Mouse (Mus musculus) midbrain, embryonic 14.5 days (tissue): ENCODE measurements around the gene Acvr2b. TPM values are rescaled to one million over a fixed set of nuclear protein-coding genes. Genes with fewer than 3 reads are reported as not detected.

Source experiments
- ATAC-seq: fragments of 200-750 bp; cut with Nextera tagmentation; 2 replicates; pipeline ENCODE4 v1.8.0; 2017; ENCODE audit warnings: moderate number of reproducible peaks, moderate library complexity; ENCODE audit not compliant: low FRiP score, low TSS enrichment
- DNase-seq: peaks from one replicate; pipeline ENCODE4 v3.0.0-alpha.2; 2015
- H3K27ac ChIP-seq: fragments of 300-500 bp; sonication (generic); replicated peaks from 2 replicates; pipeline ENCODE4 v1.5.1; 2014; ENCODE audit warnings: mild to moderate bottlenecking, low read depth, low read length, moderate library complexity
- H3K27me3 ChIP-seq: fragments of 300-500 bp; sonication (generic); 2 replicates; pipeline ENCODE4 v1.6.1; 2014; ENCODE audit warnings: low read length, control low read depth, mixed read lengths; ENCODE audit not compliant: control insufficient read depth, insufficient read depth
- H3K36me3 ChIP-seq: fragments of 300-500 bp; sonication (generic); 2 replicates; pipeline ENCODE4 v1.6.1; 2014; ENCODE audit warnings: low read length, control low read depth; ENCODE audit not compliant: control insufficient read depth, insufficient read depth
- H3K4me1 ChIP-seq: fragments of 300-500 bp; sonication (generic); 2 replicates; pipeline ENCODE4 v1.6.1; 2014; ENCODE audit warnings: mild to moderate bottlenecking, antibody characterized with exemption, low read length, control low read depth; ENCODE audit not compliant: control insufficient read depth, insufficient read depth
- H3K4me2 ChIP-seq: fragments of 300-500 bp; sonication (generic); 2 replicates; pipeline ENCODE4 v1.6.1; 2014; ENCODE audit warnings: mild to moderate bottlenecking, low read length, moderate library complexity
- H3K4me3 ChIP-seq: fragments of 300-500 bp; sonication (generic); replicated peaks from 2 replicates; pipeline ENCODE4 v1.5.1; 2014; ENCODE audit warnings: low read depth, low read length
- H3K9ac ChIP-seq: fragments of 300-500 bp; sonication (generic); replicated peaks from 2 replicates; pipeline ENCODE4 v1.6.1; 2014; ENCODE audit warnings: mild to moderate bottlenecking, low read length, moderate library complexity
- H3K9me3 ChIP-seq: fragments of 300-500 bp; sonication (generic); 2 replicates; pipeline ENCODE4 v1.6.1; 2016; ENCODE audit warnings: low read length, control low read depth, mixed read lengths; ENCODE audit not compliant: control insufficient read depth
- WGBS: fragments of 180-500 bp; shearing (Covaris S2); extraction: QIAGEN DNeasy Blood & Tissue Kit; methylation state at CpG from one replicate; pipeline ENCODE4 v1.1.7; 2014; 5-methylcytosine and 5-hydroxymethylcytosine counted together
- polyA plus RNA-seq: library from polyadenylated mRNA; unstranded; fragments of >200 nt; fragmentation: Nextera tagmentation; extraction: Ambion mirVana; gene quantifications from 2 replicates; pipeline ENCODE4 v1.2.1, GENCODE M21; 2014

The Acvr2b gene
- 69.3 and 69.9 TPM in 2 replicates for polyA plus RNA-seq

- H3K4me1 ChIP-seq: peaks cover 35% of the 10 kb centered on the region
Measured at GRCm38 (mm10) chr9:119401801-119402214, at the start of gene Acvr2b. Acvr2b (plus strand) TSS chr9:119402118.

GRCm38 (mm10) chr9:119353926-119354325 is 48.0 kb upstream of the Acvr2b start:
- no peak overlapping the region for H3K9ac ChIP-seq
- 84% methylated on average over 6 of the region's 6 CpGs for WGBS
- no peaks in the 10 kb centered on the region for H3K9me3 ChIP-seq
- H3K27ac ChIP-seq: no peak overlapping the region
- DNase-seq (no peak), ATAC-seq (no peak)
- H3K27me3 ChIP-seq: no peaks in the 10 kb centered on the region
- H3K4me3 ChIP-seq: no peak overlapping the region
- H3K4me1 ChIP-seq: no peaks in the 10 kb centered on the region
- H3K36me3 ChIP-seq: peaks cover 19% of the 10 kb centered on the region
- no peak overlapping the region for H3K4me2 ChIP-seq

More at GRCm38 (mm10) chr9:119401801-119402214, at the start of gene Acvr2b:
- H3K27ac ChIP-seq: peak within 1 kb of the TSS; percentile 99
- no peaks in the 10 kb centered on the region for H3K27me3 ChIP-seq
- H3K9me3 ChIP-seq: no peaks in the 10 kb centered on the region
- ATAC-seq (peak; percentile 92), DNase-seq (peak; percentile 99)
- peak within 1 kb of the TSS; percentile 98 for H3K4me3 ChIP-seq
- WGBS: 2% methylated on average over 24 of the region's 32 CpGs
- 0 out of 2 replicates have a peak, but pooled peaks cover 3% of the 10 kb centered on the region for H3K36me3 ChIP-seq
- peak within 1 kb of the TSS; percentile 100 for H3K9ac ChIP-seq
- peak within 1 kb of the TSS; percentile 87 for H3K4me2 ChIP-seq

- no peak for DNase-seq
- peaks cover 8% of the 10 kb centered on the region for H3K36me3 ChIP-seq
- ATAC-seq: no peak
- H3K27me3 ChIP-seq: no peaks in the 10 kb centered on the region
- no peaks in the 10 kb centered on the region for H3K9me3 ChIP-seq
- no peak overlapping the region for H3K4me3 ChIP-seq
- H3K4me1 ChIP-seq: no peaks in the 10 kb centered on the region
- no peak overlapping the region for H3K9ac ChIP-seq
- no peak overlapping the region for H3K27ac ChIP-seq
- WGBS: 87% methylated on average over 6 of the region's 6 CpGs
- no peak overlapping the region for H3K4me2 ChIP-seq
Measured at GRCm38 (mm10) chr9:119355943-119356342, 46.0 kb upstream of the Acvr2b start.

DNA sequence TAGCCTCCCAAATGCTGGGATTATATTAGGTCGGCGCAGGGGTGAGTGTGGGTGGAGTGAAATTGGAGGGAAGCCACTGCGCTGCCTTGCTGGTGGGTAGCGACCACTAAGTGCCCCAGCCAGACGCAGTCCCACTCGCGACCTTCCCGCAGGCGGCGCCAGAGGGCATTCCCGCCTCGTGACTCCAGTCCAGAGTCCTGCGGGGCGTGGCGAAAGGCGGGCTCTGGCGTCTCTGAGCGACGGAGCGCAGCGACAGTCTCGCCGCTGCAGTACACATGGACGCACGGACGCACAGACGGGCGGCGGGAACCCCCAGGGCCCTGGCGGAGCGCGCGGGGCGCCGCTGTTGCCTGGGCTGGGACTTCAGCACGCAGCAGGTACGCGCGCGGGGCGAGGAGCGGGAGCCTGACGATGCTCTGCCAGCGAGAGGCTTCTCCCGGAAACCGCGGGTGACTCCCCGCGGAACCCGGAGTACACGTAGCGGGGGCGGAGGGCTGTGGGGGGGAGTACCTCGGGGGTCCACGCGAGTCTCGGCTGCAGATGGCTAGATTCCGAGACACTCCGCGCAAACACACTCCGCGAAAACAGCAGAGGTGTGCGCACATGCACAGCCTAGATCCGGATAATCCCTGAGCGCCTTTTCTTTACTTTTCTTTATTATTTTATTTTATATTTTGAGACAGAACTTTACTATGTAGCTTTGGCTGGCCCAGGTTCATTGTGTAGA is 44.4 kb upstream of the Acvr2b start, which contains the start of gene Xylb:
Xylb (plus strand) TSS at position 51 of the 727 bp plus-strand sequence.
- no peaks in the 10 kb centered on the region for H3K36me3 ChIP-seq
- no peaks in the 10 kb centered on the region for H3K27me3 ChIP-seq
- H3K4me2 ChIP-seq: peak within 1 kb of the TSS; percentile 88
- peak within 1 kb of the TSS; percentile 59 for H3K9ac ChIP-seq
- H3K4me3 ChIP-seq: peak within 1 kb of the TSS; percentile 56
- no peaks in the 10 kb centered on the region for H3K9me3 ChIP-seq
- H3K27ac ChIP-seq: no peak within 1 kb of the TSS
- H3K4me1 ChIP-seq: no peaks in the 10 kb centered on the region
- ATAC-seq (peak; percentile 78), DNase-seq (peak; percentile 92)
- WGBS: 4% methylated on average over 65 of the region's 65 CpGs

DNA sequence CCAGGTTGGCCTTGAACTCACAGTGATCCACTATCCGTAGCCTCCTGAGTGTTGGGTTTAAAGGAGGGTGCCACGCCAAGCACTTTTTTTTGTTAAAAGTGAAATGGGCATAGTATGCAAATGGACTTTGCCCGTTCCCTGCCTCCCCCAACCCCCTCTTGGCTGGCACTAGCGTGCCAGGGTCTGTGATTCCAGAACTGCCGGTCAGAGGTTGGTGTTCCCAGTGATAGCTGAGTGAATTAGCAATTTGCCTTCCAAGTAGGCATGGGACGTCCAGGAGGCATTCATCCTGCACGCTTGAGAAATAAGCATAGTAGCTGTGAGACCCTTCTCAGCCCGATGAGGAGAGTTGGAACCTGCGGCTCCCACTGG is 43.9 kb upstream of the Acvr2b start:
- Histone ChIP-seq H3K9ac (peak overlapping the region; percentile 59; the same call in 1 of the 2 replicates), H3K27me3 (no peaks in the 10 kb centered on the region), H3K4me1 (no peaks in the 10 kb centered on the region), H3K4me2 (peak overlapping the region; percentile 88), H3K36me3 (no peaks in the 10 kb centered on the region), H3K27ac (no peak overlapping the region), H3K4me3 (peak overlapping the region; percentile 56), H3K9me3 (no peaks in the 10 kb centered on the region)
- DNase-seq: peak; percentile 11
- ATAC-seq: no peak; the same call in 1 of the 2 replicates
- WGBS: 36% methylated on average over 9 of the region's 9 CpGs

DNA sequence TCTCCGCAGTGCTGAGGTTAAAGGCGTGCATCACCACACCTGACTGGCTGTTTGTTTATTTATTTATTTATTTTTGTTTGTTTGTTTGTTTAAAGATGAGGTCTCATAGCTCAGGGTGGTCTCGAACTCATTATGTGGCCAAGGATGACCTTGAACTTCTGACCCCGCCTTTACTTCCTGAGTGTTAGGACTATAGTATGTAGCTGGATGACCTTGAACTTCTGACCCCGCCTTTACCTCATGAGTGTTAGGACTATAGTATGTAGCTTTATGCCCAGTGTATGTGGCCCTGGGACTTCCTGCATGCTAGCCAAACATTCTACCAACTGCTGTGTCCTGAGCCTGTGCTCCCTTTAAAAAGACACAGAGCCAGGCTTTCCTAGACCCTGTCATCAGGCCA is 40.5 kb upstream of the Acvr2b start:
- Histone ChIP-seq H3K4me3 (no peak overlapping the region), H3K9me3 (no peaks in the 10 kb centered on the region), H3K4me1 (no peaks in the 10 kb centered on the region), H3K36me3 (no peaks in the 10 kb centered on the region), H3K9ac (no peak overlapping the region), H3K4me2 (no peak overlapping the region), H3K27ac (no peak overlapping the region), H3K27me3 (no peaks in the 10 kb centered on the region)
- 96% methylated on average over 5 of the region's 5 CpGs for WGBS
- ATAC-seq (no peak), DNase-seq (no peak)

GRCm38 (mm10) chr9:119363229-119363628 is 38.7 kb upstream of the Acvr2b start:
- DNase-seq: no peak
- no peak overlapping the region for H3K9ac ChIP-seq
- H3K27me3 ChIP-seq: no peaks in the 10 kb centered on the region
- H3K27ac ChIP-seq: no peak overlapping the region
- H3K9me3 ChIP-seq: no peaks in the 10 kb centered on the region
- H3K4me2 ChIP-seq: no peak overlapping the region
- H3K36me3 ChIP-seq: no peaks in the 10 kb centered on the region
- no peak for ATAC-seq
- 94% methylated on average over 12 of the region's 12 CpGs for WGBS
- no peaks in the 10 kb centered on the region for H3K4me1 ChIP-seq
- H3K4me3 ChIP-seq: no peak overlapping the region

GRCm38 (mm10) chr9:119365284-119365683 is 36.6 kb upstream of the Acvr2b start, which contains the start of gene Slc22a14:
Slc22a14 (minus strand) TSS chr9:119365553.
- no peaks in the 10 kb centered on the region for H3K4me1 ChIP-seq
- H3K4me2 ChIP-seq: no peak within 1 kb of the TSS
- DNase-seq: no peak
- no peak within 1 kb of the TSS for H3K27ac ChIP-seq
- H3K9ac ChIP-seq: no peak within 1 kb of the TSS
- ATAC-seq: no peak
- H3K27me3 ChIP-seq: no peaks in the 10 kb centered on the region
- no peaks in the 10 kb centered on the region for H3K9me3 ChIP-seq
- WGBS: 78% methylated on average over 7 of the region's 7 CpGs
- H3K4me3 ChIP-seq: no peak within 1 kb of the TSS
- H3K36me3 ChIP-seq: no peaks in the 10 kb centered on the region

DNA sequence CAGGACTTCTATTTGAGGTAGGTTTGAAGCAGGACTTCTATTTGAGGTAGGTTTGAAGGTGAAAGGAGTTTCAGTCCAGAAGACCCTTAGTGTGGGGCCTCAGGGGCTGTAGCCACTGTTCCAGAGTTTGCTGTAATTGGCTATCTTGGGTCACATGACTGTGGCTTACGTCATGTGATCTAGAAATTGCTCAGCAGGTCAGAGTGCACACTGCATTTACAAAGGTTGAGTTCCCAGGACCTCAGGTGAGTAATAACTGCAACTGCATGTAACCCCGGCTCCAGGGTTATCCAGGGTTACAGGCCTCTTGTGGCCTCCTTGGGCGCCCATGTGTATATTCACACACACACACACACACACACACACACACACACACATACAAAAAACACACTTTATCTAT is 33.6 kb upstream of the Acvr2b start:
- no peak overlapping the region for H3K4me3 ChIP-seq
- H3K27ac ChIP-seq: no peak overlapping the region
- WGBS: 95% methylated on average over 3 of the region's 3 CpGs
- no peaks in the 10 kb centered on the region for H3K9me3 ChIP-seq
- H3K4me1 ChIP-seq: no peaks in the 10 kb centered on the region
- H3K36me3 ChIP-seq: no peaks in the 10 kb centered on the region
- DNase-seq (no peak), ATAC-seq (no peak)
- H3K27me3 ChIP-seq: no peaks in the 10 kb centered on the region
- H3K4me2 ChIP-seq: no peak overlapping the region
- H3K9ac ChIP-seq: no peak overlapping the region
